Mouse (Mus musculus) embryonic facial prominence, embryonic 14.5 days (tissue): ENCODE measurements around the gene Glis3. TPM values are rescaled to one million over a fixed set of nuclear protein-coding genes. Genes with fewer than 3 reads are reported as not detected.

Experiments
- ATAC-seq: fragments of 200-750 bp; cut with Nextera tagmentation; 2 replicates; pipeline ENCODE4 v1.8.0; 2017; ENCODE audit warnings: low read depth, moderate number of reproducible peaks, moderate TSS enrichment
- DNase-seq: peaks from one replicate; pipeline ENCODE4 v3.0.0-alpha.2; 2015; ENCODE audit warnings: low spot score
- H3K27ac ChIP-seq: fragments of 300-500 bp; sonication (generic); replicated peaks from 2 replicates; pipeline ENCODE4 v1.5.1; 2014; ENCODE audit warnings: low read depth, mild to moderate bottlenecking, low read length, moderate library complexity
- H3K27me3 ChIP-seq: fragments of 300-500 bp; sonication (generic); replicated peaks from 2 replicates; pipeline ENCODE4 v1.6.1; 2014; ENCODE audit warnings: low read length; ENCODE audit not compliant: control insufficient read depth, insufficient read depth
- H3K36me3 ChIP-seq: fragments of 300-500 bp; sonication (generic); 2 replicates; pipeline ENCODE4 v1.6.1; 2014; ENCODE audit warnings: low read length, mixed read lengths; ENCODE audit not compliant: control insufficient read depth, insufficient read depth
- H3K4me1 ChIP-seq: fragments of 300-500 bp; sonication (generic); 2 replicates; pipeline ENCODE4 v1.6.1; 2014; ENCODE audit warnings: antibody characterized with exemption, low read length; ENCODE audit not compliant: control insufficient read depth, insufficient read depth
- H3K4me2 ChIP-seq: fragments of 300-500 bp; sonication (generic); 2 replicates; pipeline ENCODE4 v1.6.1; 2014; ENCODE audit warnings: low read depth, mild to moderate bottlenecking, low read length, moderate library complexity, mixed read lengths
- H3K4me3 ChIP-seq: fragments of 300-500 bp; sonication (generic); 2 replicates; pipeline ENCODE4 v1.5.1; 2014; ENCODE audit warnings: low read depth, mild to moderate bottlenecking, low read length
- H3K9ac ChIP-seq: fragments of 300-500 bp; sonication (generic); 2 replicates; pipeline ENCODE4 v1.6.1; 2014; ENCODE audit warnings: low read depth, mild to moderate bottlenecking, low read length, moderate library complexity, mixed read lengths
- H3K9me3 ChIP-seq: fragments of 300-500 bp; sonication (generic); 2 replicates; pipeline ENCODE4 v1.6.1; 2016; ENCODE audit warnings: low read length; ENCODE audit not compliant: control insufficient read depth
- WGBS: fragments of 180-500 bp; shearing (Covaris S2); extraction: QIAGEN DNeasy Blood & Tissue Kit; methylation state at CpG from one replicate; pipeline ENCODE4 v1.1.7; 2014; 5-methylcytosine and 5-hydroxymethylcytosine counted together
- polyA plus RNA-seq: library from polyadenylated mRNA; unstranded; fragments of >200 nt; fragmentation: Nextera tagmentation; extraction: Ambion mirVana; gene quantifications from 2 replicates; pipeline ENCODE4 v1.2.1, GENCODE M21; 2014

Glis3 gene
- polyA plus RNA-seq, 1 experiment from 2014 or later, result 6.0 TPM

DNA sequence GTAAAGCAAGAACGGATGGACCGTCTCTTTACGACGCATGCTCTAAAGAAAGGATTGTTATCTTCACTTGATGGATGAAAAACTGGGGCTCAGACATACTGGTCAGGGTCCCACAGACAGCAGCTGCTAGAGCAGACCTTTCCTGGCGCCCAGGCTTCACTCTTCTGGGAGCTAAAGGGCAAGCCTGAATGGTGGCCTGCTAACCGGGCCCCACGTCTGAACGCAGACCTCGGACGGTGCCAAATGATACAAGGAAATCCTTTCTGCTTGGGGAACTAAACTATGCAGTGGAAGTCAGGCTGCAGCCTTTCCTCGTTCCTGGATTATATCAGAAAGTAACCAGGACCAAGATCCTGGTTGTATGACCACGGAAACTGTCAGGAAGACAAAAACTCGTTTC is 86.9 kb downstream of the Glis3 start:
- DNase-seq, result peak; percentile 12
- Histone ChIP-seq H3K27me3 (no peaks in the 10 kb centered on the region), H3K4me1 (no peaks in the 10 kb centered on the region), H3K36me3 (no peaks in the 10 kb centered on the region), H3K27ac (no peak overlapping the region), H3K4me2 (no peak overlapping the region), H3K9me3 (no peaks in the 10 kb centered on the region), H3K4me3 (no peak overlapping the region), H3K9ac (no peak overlapping the region)
- ATAC-seq, result no peak
- 77% methylated on average over 13 of the region's 13 CpGs for WGBS

- H3K4me1 ChIP-seq, result no peaks in the 10 kb centered on the region
- no peaks in the 10 kb centered on the region for H3K27me3 ChIP-seq
- H3K9ac ChIP-seq, result no peak overlapping the region
Measured at GRCm38 (mm10) chr19:28591736-28592477, 88.0 kb downstream of the Glis3 start.

GRCm38 (mm10) chr19:28580499-28580898 is 99.4 kb downstream of the Glis3 start:
- Histone ChIP-seq H3K36me3 (no peaks in the 10 kb centered on the region), H3K4me2 (no peak overlapping the region), H3K9me3 (no peaks in the 10 kb centered on the region), H3K4me1 (0 out of 2 replicates have a peak, but pooled peaks cover 3% of the 10 kb centered on the region), H3K9ac (no peak overlapping the region), H3K4me3 (no peak overlapping the region), H3K27me3 (no peaks in the 10 kb centered on the region), H3K27ac (no peak overlapping the region)
- no peak for DNase-seq
- no peak for ATAC-seq
- WGBS, result 74% methylated on average over 8 of the region's 8 CpGs

More at GRCm38 (mm10) chr19:28591736-28592477, 88.0 kb downstream of the Glis3 start:
- no peaks in the 10 kb centered on the region for H3K36me3 ChIP-seq
- no peak overlapping the region for H3K27ac ChIP-seq
- no peak overlapping the region for H3K4me2 ChIP-seq
- ATAC-seq (no peak), DNase-seq (no peak)
- no peaks in the 10 kb centered on the region for H3K9me3 ChIP-seq
- no peak overlapping the region for H3K4me3 ChIP-seq
- 76% methylated on average over 7 of the region's 7 CpGs for WGBS

- H3K27me3 ChIP-seq, result no peaks in the 10 kb centered on the region
- no peaks in the 10 kb centered on the region for H3K9me3 ChIP-seq
- H3K36me3 ChIP-seq, result no peaks in the 10 kb centered on the region
- ATAC-seq, result peak; percentile 79; the same call in 1 of the 2 replicates
- no peak overlapping the region for H3K4me2 ChIP-seq
- peak; percentile 72 for DNase-seq
- no peak overlapping the region for H3K27ac ChIP-seq
- 0 out of 2 replicates have a peak, but pooled peaks cover 3% of the 10 kb centered on the region for H3K4me1 ChIP-seq
- 49% methylated on average over 14 of the region's 14 CpGs for WGBS
- no peak overlapping the region for H3K9ac ChIP-seq
- no peak overlapping the region for H3K4me3 ChIP-seq
Measured at GRCm38 (mm10) chr19:28579724-28580375, 100.0 kb downstream of the Glis3 start.

- no peak overlapping the region for H3K27ac ChIP-seq
- ATAC-seq, result no peak
- no peaks in the 10 kb centered on the region for H3K27me3 ChIP-seq
- WGBS, result 74% methylated on average over 12 of the region's 12 CpGs
- H3K36me3 ChIP-seq, result no peaks in the 10 kb centered on the region
- peak; percentile 45 for DNase-seq
- H3K4me1 ChIP-seq, result 0 out of 2 replicates have a peak, but pooled peaks cover 3% of the 10 kb centered on the region
- H3K4me3 ChIP-seq, result no peak overlapping the region
- no peak overlapping the region for H3K4me2 ChIP-seq
- no peaks in the 10 kb centered on the region for H3K9me3 ChIP-seq
- no peak overlapping the region for H3K9ac ChIP-seq
Measured at GRCm38 (mm10) chr19:28577023-28577422, 102.9 kb downstream of the Glis3 start.

- DNase-seq (no peak), ATAC-seq (no peak)
- Histone ChIP-seq H3K9me3 (no peaks in the 10 kb centered on the region), H3K9ac (no peak overlapping the region), H3K27ac (no peak overlapping the region), H3K4me3 (no peak overlapping the region), H3K27me3 (no peaks in the 10 kb centered on the region), H3K4me2 (no peak overlapping the region), H3K4me1 (0 out of 2 replicates have a peak, but pooled peaks cover 3% of the 10 kb centered on the region), H3K36me3 (no peaks in the 10 kb centered on the region)
- 80% methylated on average over 6 of the region's 6 CpGs for WGBS
Measured at GRCm38 (mm10) chr19:28576619-28577018, 103.3 kb downstream of the Glis3 start.

- WGBS, result 86% methylated on average over 3 of the region's 3 CpGs
- ATAC-seq (no peak), DNase-seq (no peak)
- H3K36me3 ChIP-seq, result no peaks in the 10 kb centered on the region
- H3K27ac ChIP-seq, result no peak overlapping the region
- H3K4me3 ChIP-seq, result no peak overlapping the region
- H3K27me3 ChIP-seq, result no peaks in the 10 kb centered on the region
- H3K4me2 ChIP-seq, result no peak overlapping the region
- no peak overlapping the region for H3K9ac ChIP-seq
- H3K9me3 ChIP-seq, result no peaks in the 10 kb centered on the region
- H3K4me1 ChIP-seq, result no peaks in the 10 kb centered on the region
Measured at GRCm38 (mm10) chr19:28573641-28574040, 106.2 kb downstream of the Glis3 start.

DNA sequence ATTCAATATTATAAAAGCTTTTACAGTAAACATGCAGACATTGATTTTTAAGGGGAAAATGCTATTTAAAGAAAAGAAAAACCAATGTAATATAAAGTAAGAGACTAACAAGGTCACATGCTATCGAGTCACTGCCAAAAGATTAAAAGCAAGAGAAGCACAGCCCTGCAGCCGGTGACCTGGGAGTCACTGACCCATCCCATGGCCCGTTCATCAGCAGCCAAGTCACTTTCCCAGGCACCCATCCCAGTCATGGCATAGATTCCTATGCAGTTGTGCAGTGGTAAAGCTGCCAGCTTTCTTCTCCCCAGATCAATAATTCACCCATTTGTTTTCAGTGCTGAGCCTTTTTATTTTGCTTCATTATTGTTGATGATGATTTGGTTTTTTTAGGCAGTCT is 110.0 kb downstream of the Glis3 start:
- Histone ChIP-seq H3K9me3 (no peaks in the 10 kb centered on the region), H3K4me1 (peaks cover 19% of the 10 kb centered on the region), H3K4me3 (no peak overlapping the region), H3K36me3 (no peaks in the 10 kb centered on the region), H3K27me3 (no peaks in the 10 kb centered on the region), H3K9ac (no peak overlapping the region), H3K4me2 (no peak overlapping the region), H3K27ac (no peak overlapping the region)
- DNase-seq, result no peak
- WGBS, result 69% methylated on average over 3 of the region's 3 CpGs
- ATAC-seq, result no peak
